Mouse (Mus musculus): Measurements from ENCODE around the gene Med25. TPM values are rescaled to one million over a fixed set of nuclear protein-coding genes. Genes with fewer than 3 reads are reported as not detected.
A peak's percentile ranks its signal among the peaks of the same experiment; 100 is the strongest.

Gene Med25
- total RNA-seq, 2 experiments from 2014 or later: 74.6 to 76.3 TPM

GRCm38 (mm10) chr7:44846804-44847203 is 45.7 kb downstream of the Med25 start:
- DNase-seq: no peak

GRCm38 (mm10) chr7:44845006-44845405 is 47.5 kb downstream of the Med25 start:
- DNase-seq: no peak

GRCm38 (mm10) chr7:44841825-44842463 is 50.6 kb downstream of the Med25 start:
- DNase-seq: no peak

GRCm38 (mm10) chr7:44840426-44840825 is 52.1 kb downstream of the Med25 start:
- DNase-seq: no peak

GRCm38 (mm10) chr7:44839491-44840191 is 52.9 kb downstream of the Med25 start:
- peak; percentile 62 for DNase-seq

- no peak for DNase-seq
These were observed 53.4 kb downstream of the Med25 start for GRCm38 (mm10) chr7:44839171-44839490.

GRCm38 (mm10) chr7:44838073-44838472 is 54.4 kb downstream of the Med25 start:
- DNase-seq: no peak

- no peak for DNase-seq
These were observed 56.0 kb downstream of the Med25 start for GRCm38 (mm10) chr7:44836423-44837053.

- DNase-seq: no peak
These were observed 56.5 kb downstream of the Med25 start for GRCm38 (mm10) chr7:44836016-44836404.

GRCm38 (mm10) chr7:44835373-44836015 is 57.0 kb downstream of the Med25 start:
- DNase-seq: no peak

GRCm38 (mm10) chr7:44832763-44833162 is 59.7 kb downstream of the Med25 start:
- no peak for DNase-seq

- no peak for DNase-seq
These were observed 63.8 kb downstream of the Med25 start for GRCm38 (mm10) chr7:44828706-44829105.

- DNase-seq: no peak
These were observed 65.7 kb downstream of the Med25 start for GRCm38 (mm10) chr7:44826771-44827170.

Small RNA genes lying within 50 kb of the gene (microRNA-seq; reads per million reads assigned to microRNA genes)
- gene Mir707: 0 reads per million in 2 experiments

Other genes starting within 250 kb of the Med25 start
- gene Myh14, start 221.9 kb downstream of the Med25 start, total RNA-seq (2021): 10 to 100 TPM; 11.8 to 14.3 TPM
- not detected for gene Izumo2, start 184.0 kb downstream of the Med25 start, total RNA-seq (2021)
- gene Vrk3, start 144.3 kb downstream of the Med25 start, total RNA-seq (2021): 10 to 100 TPM; 28.4 to 28.9 TPM
- under 1 TPM; 0.19 to 0.20 TPM for gene Zfp473, start 141.7 kb downstream of the Med25 start, total RNA-seq (2021)
- 10 to 100 TPM; 69.3 to 69.9 TPM for gene Nup62, start 76.6 kb downstream of the Med25 start, total RNA-seq (2021)
- 1 to 10 TPM; 1.4 to 2.0 TPM for gene Il4i1, start 76.3 kb downstream of the Med25 start, total RNA-seq (2021)
- 10 to 100 TPM; 34.9 to 37.2 TPM for gene Atf5, start 76.1 kb downstream of the Med25 start, total RNA-seq (2021)
- 10 to 100 TPM; 70.6 to 82.6 TPM for gene Akt1s1, start 43.7 kb downstream of the Med25 start, total RNA-seq (2021)
- gene Tbc1d17, start 43.6 kb downstream of the Med25 start, total RNA-seq (2021): 10 to 100 TPM; 33.0 to 38.0 TPM
- 10 to 100 TPM; 19.6 to 19.9 TPM for gene Pnkp, start 35.6 kb downstream of the Med25 start, total RNA-seq (2021)
- gene Ptov1, start 22.9 kb downstream of the Med25 start, total RNA-seq (2021): 100 to 1,000 TPM; 237 to 248 TPM
- gene Fuz, start 3.4 kb upstream of the Med25 start, total RNA-seq (2021): 10 to 100 TPM; 10.7 to 10.8 TPM
- gene Ap2a1, start 36.8 kb upstream of the Med25 start, total RNA-seq (2021): 10 to 100 TPM; 96.9 to 99.4 TPM
- not detected for gene Tsks, start 50.5 kb upstream of the Med25 start, total RNA-seq (2021)
- 1 to 10 TPM; 4.4 to 5.1 TPM for gene Cpt1c, start 82.1 kb upstream of the Med25 start, total RNA-seq (2021)
- 100 to 1,000 TPM; 306 to 324 TPM for gene Prmt1, start 93.9 kb upstream of the Med25 start, total RNA-seq (2021)
- 10 to 100 TPM; 42.0 to 43.0 TPM for gene Irf3, start 104.9 kb upstream of the Med25 start, total RNA-seq (2021)
- gene Bcl2l12, start 106.0 kb upstream of the Med25 start, total RNA-seq (2021): 10 to 100 TPM; 21.7 to 25.2 TPM
- 10 to 100 TPM; 78.5 to 80.3 TPM for gene Scaf1, start 123.7 kb upstream of the Med25 start, total RNA-seq (2021)
- gene Rras, start 125.2 kb upstream of the Med25 start, total RNA-seq (2021): 10 to 100 TPM; 71.2 to 73.4 TPM
- 10 to 100 TPM; 35.4 to 36.7 TPM for gene Prr12, start 160.2 kb upstream of the Med25 start, total RNA-seq (2021)
- gene Nosip, start 169.7 kb upstream of the Med25 start, total RNA-seq (2021): 10 to 100 TPM; 31.7 to 34.6 TPM
- gene Prrg2, start 170.0 kb upstream of the Med25 start, total RNA-seq (2021): 10 to 100 TPM in 1 of 2 experiments, 1 to 10 TPM in 1; 9.5 to 10.2 TPM
- gene Rcn3, start 199.5 kb upstream of the Med25 start, total RNA-seq (2021): 10 to 100 TPM; 88.0 to 90.9 TPM
- 10 to 100 TPM; 35.3 to 41.1 TPM for gene Fcgrt, start 211.1 kb upstream of the Med25 start, total RNA-seq (2021)
- gene Rps11, start 231.7 kb upstream of the Med25 start, total RNA-seq (2021): 100 to 1,000 TPM; 846 to 864 TPM
- 1,000 to 10,000 TPM; 1,039 to 1,207 TPM for gene Rpl13a, start 236.0 kb upstream of the Med25 start, total RNA-seq (2021)
- not detected for gene Gm45713, start 243.5 kb upstream of the Med25 start, total RNA-seq (2021)
- 1 to 10 TPM; 1.5 to 2.1 TPM for gene Flt3l, start 243.7 kb upstream of the Med25 start, total RNA-seq (2021)